Mouse (Mus musculus) right cerebral cortex, adult 18-20 months (tissue): ENCODE results near the gene Sec14l5.

ENCODE experiments used
- DNase-seq: peaks from one replicate; pipeline ENCODE4 v3.0.0; 2022; ENCODE audit warnings: mixed read lengths

Gene Sec14l5

GRCm38 (mm10) chr16:5155014-5155413, 8.1 kb downstream of the Sec14l5 start:
- no peak for DNase-seq

GRCm38 (mm10) chr16:5156495-5156894, 9.6 kb downstream of the Sec14l5 start:
- DNase-seq = no peak

GRCm38 (mm10) chr16:5157113-5157512, 10.2 kb downstream of the Sec14l5 start:
- DNase-seq = no peak

GRCm38 (mm10) chr16:5159248-5159647, 12.3 kb downstream of the Sec14l5 start:
- DNase-seq = peak; percentile 58

- DNase-seq = no peak
These were observed 17.4 kb downstream of the Sec14l5 start for GRCm38 (mm10) chr16:5164327-5164726.

- DNase-seq = no peak
These were observed 21.1 kb downstream of the Sec14l5 start for GRCm38 (mm10) chr16:5168038-5168437.

- no peak for DNase-seq
These were observed 21.9 kb downstream of the Sec14l5 start for GRCm38 (mm10) chr16:5168829-5169228.

GRCm38 (mm10) chr16:5172636-5173035, 25.7 kb downstream of the Sec14l5 start:
- no peak for DNase-seq

- DNase-seq = no peak
These were observed 36.5 kb downstream of the Sec14l5 start for GRCm38 (mm10) chr16:5183310-5183975.

- DNase-seq = no peak
These were observed 37.2 kb downstream of the Sec14l5 start for GRCm38 (mm10) chr16:5184101-5184500.

- no peak for DNase-seq
These were observed 38.0 kb downstream of the Sec14l5 start for GRCm38 (mm10) chr16:5184956-5185355.

- no peak for DNase-seq
These were observed 38.8 kb downstream of the Sec14l5 start for GRCm38 (mm10) chr16:5185691-5186090.

GRCm38 (mm10) chr16:5186234-5186633, 39.3 kb downstream of the Sec14l5 start:
- DNase-seq = peak; percentile 66

- peak; percentile 53 for DNase-seq
These were observed 48.2 kb downstream of the Sec14l5 start for GRCm38 (mm10) chr16:5195080-5195479.

GRCm38 (mm10) chr16:5202681-5203080, 55.8 kb downstream of the Sec14l5 start:
- peak; percentile 47 for DNase-seq

GRCm38 (mm10) chr16:5203200-5203599, 56.3 kb downstream of the Sec14l5 start:
- DNase-seq = no peak

GRCm38 (mm10) chr16:5203668-5204433, 56.9 kb downstream of the Sec14l5 start, which contains the start of gene Nagpa:
Gene Nagpa (minus strand): TSS chr16:5204012.
- DNase-seq = peak; percentile 85

GRCm38 (mm10) chr16:5205431-5205970, 58.6 kb downstream of the Sec14l5 start:
- DNase-seq = no peak

GRCm38 (mm10) chr16:5206051-5206450, 59.1 kb downstream of the Sec14l5 start:
- no peak for DNase-seq

GRCm38 (mm10) chr16:5210365-5210764, 63.5 kb downstream of the Sec14l5 start:
- DNase-seq = no peak

- peak; percentile 29 for DNase-seq
These were observed 65.2 kb downstream of the Sec14l5 start for GRCm38 (mm10) chr16:5212150-5212549.

- DNase-seq = peak; percentile 26
These were observed 67.2 kb downstream of the Sec14l5 start for GRCm38 (mm10) chr16:5214126-5214525.

- DNase-seq = no peak
These were observed 69.8 kb downstream of the Sec14l5 start for GRCm38 (mm10) chr16:5216686-5217085.
